Mouse (Mus musculus) gastrocnemius, adult 2 months (tissue): ENCODE results near the gene Vash1. TPM values are rescaled to one million over a fixed set of nuclear protein-coding genes. Genes with fewer than 3 reads are reported as not detected.
A peak's percentile ranks its signal among the peaks of the same experiment; 100 is the strongest.

ENCODE experiments used
- DNase-seq: peaks from one replicate; pipeline ENCODE4 v3.0.0; 2022
- H3K27ac ChIP-seq: fragments of 200-600 bp; 2 replicates; pipeline ENCODE4 v1.8.1; 2022; ENCODE audit warnings: mild to moderate bottlenecking
- H3K4me3 ChIP-seq: fragments of 200-600 bp; 2 replicates; pipeline ENCODE4 v1.8.1; 2022; ENCODE audit warnings: mild to moderate bottlenecking, moderate library complexity
- CTCF ChIP-seq: fragments of 200-600 bp; IDR thresholded peaks from 2 replicates; pipeline ENCODE4 v1.8.1; 2022; ENCODE audit warnings: antibody characterized with exemption, mild to moderate bottlenecking, moderate library complexity
- intact Hi-C: fragments of 180-260 bp; cut with DNase I; formaldehyde crosslinking; loops from one replicate; pipeline ENCODE4 v1.15.1; 2025
- total RNA-seq, 2 experiments: library from RNA; stranded (reverse); gene quantifications; 2 replicates each; pipeline ENCODE4 v1.2.3; 2021

Vash1 gene
- total RNA-seq, 2 experiments from 2014 or later, result 4.0 to 6.9 TPM

DNA sequence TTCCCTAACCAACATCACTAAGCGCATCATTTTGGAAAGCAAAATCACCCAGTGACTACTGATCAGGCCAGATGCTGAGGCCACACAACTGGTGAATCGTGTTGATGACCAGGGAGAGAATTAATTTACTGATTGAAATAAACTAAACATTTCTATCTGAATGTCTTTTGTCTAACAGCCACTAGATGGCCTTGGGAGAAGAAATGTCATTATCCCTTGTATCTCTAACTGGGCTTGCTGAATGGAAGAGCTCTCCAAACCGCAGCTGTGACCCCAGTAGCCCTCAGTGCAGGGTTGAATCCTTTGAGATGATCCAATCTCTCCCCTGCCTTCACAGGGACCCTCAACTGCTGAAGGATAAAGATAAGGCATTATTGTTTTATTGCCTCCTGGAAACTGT lies 12.8 kb upstream of the Vash1 start:
- Histone ChIP-seq H3K27ac (no peak overlapping the region), H3K4me3 (no peak overlapping the region)
- intact Hi-C loops, result no loop called here
- TF ChIP-seq CTCF, result peak; percentile 40
- no peak for DNase-seq

DNA sequence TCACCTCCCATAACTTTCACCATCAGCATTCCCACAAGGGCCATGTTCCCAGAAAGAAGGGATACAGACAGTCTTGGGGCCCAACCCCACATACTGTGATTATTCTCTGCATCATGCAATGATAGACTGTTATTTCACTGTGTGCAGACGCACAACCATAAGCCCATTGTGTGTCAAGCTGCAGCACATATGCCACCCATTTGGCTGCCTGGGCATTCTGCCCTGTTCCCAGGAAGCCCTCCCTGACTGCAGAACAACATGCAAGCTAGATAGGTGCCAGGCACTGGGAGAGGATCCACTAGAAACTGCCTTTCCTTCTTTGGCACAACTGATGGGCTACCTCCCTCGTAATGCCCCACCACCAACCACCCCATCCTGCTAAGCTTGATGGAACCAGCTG lies 10.1 kb upstream of the Vash1 start:
- intact Hi-C loops, result no loop called here
- Histone ChIP-seq H3K27ac (no peak overlapping the region), H3K4me3 (no peak overlapping the region)

DNA sequence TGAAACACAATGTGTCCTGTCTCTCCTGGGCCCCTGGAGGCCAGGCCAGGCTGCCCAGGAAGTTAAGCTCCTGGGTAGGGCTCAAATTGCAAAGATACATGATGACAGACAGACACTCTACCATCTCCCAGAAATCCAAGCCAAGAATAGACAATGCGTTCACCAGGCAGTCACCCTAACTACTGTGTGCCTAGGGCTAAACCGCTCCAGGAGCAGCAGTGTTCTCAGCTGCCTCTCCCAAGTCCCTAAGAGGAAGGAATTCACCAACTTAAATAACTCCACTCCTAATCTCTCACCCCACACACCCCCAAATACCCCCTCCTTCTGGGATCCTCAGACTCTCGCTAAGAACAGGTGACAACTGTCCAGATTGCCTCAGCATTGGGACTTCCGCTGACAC lies 6.4 kb upstream of the Vash1 start:
- Histone ChIP-seq H3K27ac (no peak overlapping the region), H3K4me3 (no peak overlapping the region)
- no peak for TF ChIP-seq CTCF
- DNase-seq, result no peak
- intact Hi-C loops, result no loop called here

More for the DNA sequence above, 10.1 kb upstream of the Vash1 start:
- no peak for DNase-seq
- no peak for TF ChIP-seq CTCF

DNA sequence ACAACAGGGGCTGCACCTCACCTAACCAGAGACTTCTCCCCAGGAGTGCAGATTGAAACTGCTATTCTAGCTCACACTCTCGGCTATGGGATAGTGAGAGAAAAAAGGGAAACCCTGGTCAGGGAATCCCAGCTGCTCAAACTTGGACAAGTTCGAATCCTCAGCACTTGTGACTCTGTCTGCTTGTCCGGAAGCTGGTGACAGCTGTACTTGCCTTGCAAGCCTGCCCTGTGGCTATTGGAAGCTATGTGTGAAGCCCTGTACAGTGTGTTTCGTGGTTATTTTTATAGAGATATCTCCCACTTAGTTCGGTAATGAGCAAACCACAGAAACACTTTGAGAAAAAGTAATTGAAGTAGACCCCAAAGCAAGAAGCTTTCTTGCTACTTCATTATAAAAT lies 6.0 kb upstream of the Vash1 start:
- no peak for DNase-seq
- no peak overlapping the region for H3K27ac ChIP-seq
- intact Hi-C loops, result no loop called here
- no peak overlapping the region for H3K4me3 ChIP-seq
- no peak for TF ChIP-seq CTCF

DNA sequence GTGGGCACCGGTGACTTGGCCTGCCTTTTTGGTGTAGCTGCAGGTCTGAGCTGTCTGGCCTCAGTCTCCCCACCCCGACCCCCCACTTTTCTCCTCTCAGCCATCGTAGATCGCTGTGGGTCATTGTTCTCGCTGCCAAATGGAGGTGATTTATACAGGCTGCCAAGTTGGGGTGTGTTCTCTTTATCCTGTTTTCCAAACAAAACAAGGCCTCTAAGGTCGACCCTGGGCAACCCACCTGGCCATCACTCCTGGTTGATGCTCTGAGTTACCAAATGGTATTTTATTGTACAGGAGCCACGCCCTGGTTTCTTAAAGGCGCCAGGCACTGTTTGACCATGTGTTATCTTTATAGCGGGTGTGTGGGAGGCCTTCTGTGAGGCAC lies 1.0 kb downstream of the Vash1 start:
- DNase-seq, result no peak
- intact Hi-C loops, result no loop called here
- TF ChIP-seq CTCF, result no peak
- Histone ChIP-seq H3K4me3 (peak overlapping the region; percentile 98), H3K27ac (peak overlapping the region; percentile 86)

DNA sequence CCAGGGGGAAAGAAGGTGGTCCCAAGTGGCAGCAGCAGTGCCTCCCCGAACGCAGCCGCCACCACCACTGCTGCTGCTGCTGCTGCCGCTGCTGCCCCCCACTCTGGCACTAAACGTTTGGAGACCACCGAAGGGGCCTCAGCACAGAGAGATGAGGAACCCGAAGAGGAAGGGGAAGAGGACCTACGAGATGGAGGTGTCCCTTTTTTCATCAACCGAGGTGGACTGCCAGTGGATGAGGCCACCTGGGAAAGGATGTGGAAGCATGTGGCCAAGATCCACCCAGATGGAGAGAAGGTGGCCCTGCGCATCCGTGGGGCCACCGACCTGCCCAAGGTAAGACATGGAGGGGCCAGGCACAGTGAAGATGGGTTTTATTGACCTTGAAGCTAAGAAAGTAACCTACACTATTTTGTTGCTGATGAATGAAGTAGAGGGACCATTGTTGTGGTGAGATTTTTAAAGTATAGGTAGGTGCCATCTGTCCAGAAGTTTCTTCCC lies 1.5 kb downstream of the Vash1 start:
- intact Hi-C loops, result no loop called here
- TF ChIP-seq CTCF, result no peak
- Histone ChIP-seq H3K27ac (peak overlapping the region; percentile 86), H3K4me3 (peak overlapping the region; percentile 98)
- no peak for DNase-seq

DNA sequence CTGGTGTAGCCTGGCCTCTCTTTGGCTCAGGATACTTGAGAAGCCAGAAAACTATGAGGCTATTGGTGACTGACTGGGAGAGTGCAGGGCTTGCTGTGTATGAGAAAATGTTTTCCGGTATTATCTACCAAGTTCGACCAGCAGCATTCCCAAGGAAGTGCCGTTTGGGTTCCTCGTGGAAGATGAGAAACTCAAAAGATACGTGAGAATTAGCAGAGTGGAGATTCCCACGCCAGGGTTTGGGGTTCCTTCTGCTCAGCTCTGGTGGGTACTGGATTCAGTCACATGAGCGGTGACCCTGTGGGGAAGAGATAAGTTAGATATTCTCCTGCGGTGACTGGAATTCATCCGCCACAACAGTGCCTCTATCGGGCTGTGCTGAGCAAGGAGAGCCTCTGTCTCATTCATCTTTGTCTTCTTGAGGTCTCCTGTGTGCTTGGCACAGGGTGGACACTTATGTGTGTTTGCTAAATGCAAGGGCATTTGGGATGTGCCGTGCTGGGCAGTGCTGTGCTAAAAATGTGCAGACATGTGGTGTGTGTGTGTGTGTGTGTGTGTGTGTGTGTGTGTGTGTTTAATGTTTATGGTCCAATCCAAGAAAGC lies 2.2 kb downstream of the Vash1 start:
- peak overlapping the region; percentile 98 for H3K4me3 ChIP-seq
- peak overlapping the region; percentile 86 for H3K27ac ChIP-seq
- DNase-seq, result no peak
- intact Hi-C loops, result no loop called here
- no peak for TF ChIP-seq CTCF

DNA sequence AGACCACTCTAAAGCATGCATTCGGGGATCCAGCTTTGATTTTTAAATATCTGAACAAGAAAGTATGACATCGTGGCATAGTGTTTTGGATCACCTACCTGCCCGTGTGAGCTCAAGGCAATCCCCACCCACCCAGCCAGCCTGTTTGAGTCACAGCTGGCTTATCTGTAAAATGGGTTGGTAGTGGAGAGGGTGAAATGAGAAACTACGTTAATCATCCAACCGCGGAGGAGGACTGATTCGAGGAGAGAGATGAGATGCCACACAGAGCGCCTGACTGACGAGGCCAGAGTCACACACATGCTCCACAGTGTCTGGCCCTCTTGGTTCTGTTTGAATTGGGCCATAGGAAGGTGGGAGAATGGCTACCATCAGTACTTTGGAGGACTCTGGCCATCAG lies 3.1 kb downstream of the Vash1 start:
- 0 out of 2 replicates have a peak overlapping the region, but pooled peaks have one; percentile 24 for H3K27ac ChIP-seq
- intact Hi-C loops, result no loop called here
- H3K4me3 ChIP-seq, result peak overlapping the region; percentile 11; the same call in 1 of the 2 replicates
- no peak for TF ChIP-seq CTCF
- no peak for DNase-seq

DNA sequence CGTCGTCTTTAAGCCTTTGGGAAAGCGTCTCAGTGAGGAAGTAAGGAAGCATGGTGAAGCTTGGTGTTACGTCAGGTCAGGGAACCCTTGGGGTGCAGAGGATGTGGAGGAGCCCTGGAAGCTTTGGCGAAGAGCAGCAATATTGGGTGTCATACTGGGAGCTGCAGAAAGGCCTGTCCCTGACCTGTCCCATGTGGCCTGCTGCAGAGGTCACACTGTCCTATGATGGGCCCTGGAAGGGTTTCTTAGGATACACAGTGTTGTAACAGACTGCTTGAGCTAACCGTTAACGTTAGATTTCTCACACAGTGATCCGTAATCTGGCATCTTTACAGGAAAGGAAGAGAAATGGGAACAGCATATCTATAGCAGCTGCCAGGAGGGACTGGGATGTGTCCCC lies 3.7 kb downstream of the Vash1 start:
- no peak for DNase-seq
- TF ChIP-seq CTCF, result no peak
- intact Hi-C loops, result no loop called here
- H3K4me3 ChIP-seq, result no peak overlapping the region
- no peak overlapping the region for H3K27ac ChIP-seq

DNA sequence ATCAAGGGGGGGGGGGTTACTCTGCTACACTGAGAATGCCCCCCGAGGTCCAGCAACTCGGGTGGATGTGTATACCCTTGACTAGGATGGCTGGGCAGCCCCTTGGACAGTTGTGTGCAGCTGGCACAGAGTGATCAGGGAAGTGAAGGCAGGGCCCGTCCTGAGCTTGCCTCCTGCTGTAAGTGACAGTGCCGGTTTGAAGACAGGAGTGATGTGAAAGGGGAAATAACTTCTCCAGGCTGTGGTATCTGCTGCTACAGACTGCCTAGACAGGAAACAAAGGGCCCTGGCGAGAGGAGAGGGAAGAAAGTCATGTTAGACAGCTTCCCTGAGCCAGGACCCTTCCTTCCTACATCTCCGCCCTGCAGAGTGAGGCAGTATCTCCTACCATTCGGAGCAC lies 5.2 kb downstream of the Vash1 start:
- intact Hi-C loops, result no loop called here
- no peak overlapping the region for H3K27ac ChIP-seq
- no peak for TF ChIP-seq CTCF

DNA sequence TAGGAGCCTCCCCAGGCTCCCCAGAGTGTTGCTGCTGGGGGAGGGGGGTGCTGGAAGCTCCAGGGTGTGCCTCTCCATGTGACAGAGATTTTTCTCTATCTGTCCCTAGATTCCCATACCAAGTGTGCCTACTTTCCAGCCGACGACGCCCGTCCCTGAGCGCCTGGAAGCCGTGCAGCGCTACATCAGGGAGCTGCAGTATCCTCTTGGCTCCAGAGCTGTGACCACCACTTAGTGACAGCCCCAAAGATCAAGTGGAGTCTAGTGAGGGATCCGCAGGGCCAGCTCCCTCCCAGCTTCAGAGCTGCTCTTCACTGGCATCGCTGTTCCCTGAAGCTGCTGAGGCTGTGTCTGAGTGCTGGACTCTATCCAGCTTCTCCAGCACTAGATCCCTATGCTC lies 6.8 kb downstream of the Vash1 start:
- H3K27ac ChIP-seq, result no peak overlapping the region
- TF ChIP-seq CTCF, result no peak
- intact Hi-C loops, result no loop called here
- H3K4me3 ChIP-seq, result no peak overlapping the region
- no peak for DNase-seq

More for the DNA sequence above, 5.2 kb downstream of the Vash1 start:
- no peak for DNase-seq
- H3K4me3 ChIP-seq, result no peak overlapping the region

DNA sequence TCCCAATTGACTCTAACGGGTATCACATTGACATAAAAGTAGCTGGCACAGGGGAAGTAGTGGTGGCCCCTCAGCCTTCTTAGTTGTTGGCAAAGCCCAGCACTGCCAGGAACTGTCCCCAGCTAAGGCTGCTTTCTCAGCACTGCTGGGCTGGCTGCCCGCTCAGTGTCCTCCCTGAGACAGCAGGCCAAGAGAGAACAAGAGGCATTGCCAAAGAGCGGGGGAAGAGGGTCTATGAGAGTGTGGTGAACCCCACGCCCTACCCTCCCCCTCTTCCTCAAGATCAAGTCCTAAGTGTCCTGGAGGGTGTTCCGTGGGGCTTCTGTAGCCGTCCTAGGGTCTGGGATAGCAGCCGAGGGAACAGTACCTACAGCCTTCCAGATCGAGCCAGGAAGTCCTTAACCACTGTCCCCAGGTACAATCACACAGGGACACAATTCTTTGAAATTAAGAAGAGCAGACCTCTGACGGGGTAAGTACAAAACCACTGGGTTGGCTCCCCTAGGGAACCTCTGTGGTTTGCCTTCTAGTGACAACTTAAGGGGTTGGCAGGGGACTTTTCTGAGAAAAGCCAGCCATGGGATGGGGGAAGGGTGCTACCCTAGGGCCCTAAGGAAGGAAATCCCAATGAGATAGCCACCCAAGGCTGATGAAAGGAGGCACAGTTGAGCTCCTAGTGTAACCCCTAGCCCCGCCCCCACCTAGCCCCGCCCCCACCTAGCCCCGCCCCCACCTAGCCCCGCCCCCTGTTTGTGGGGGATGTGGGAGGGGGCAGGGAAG lies 8.2 kb downstream of the Vash1 start:
- H3K27ac ChIP-seq, result peak overlapping the region; percentile 44
- no peak for TF ChIP-seq CTCF
- no peak overlapping the region for H3K4me3 ChIP-seq
- intact Hi-C loops, result no loop called here
- peak; percentile 57 for DNase-seq

DNA sequence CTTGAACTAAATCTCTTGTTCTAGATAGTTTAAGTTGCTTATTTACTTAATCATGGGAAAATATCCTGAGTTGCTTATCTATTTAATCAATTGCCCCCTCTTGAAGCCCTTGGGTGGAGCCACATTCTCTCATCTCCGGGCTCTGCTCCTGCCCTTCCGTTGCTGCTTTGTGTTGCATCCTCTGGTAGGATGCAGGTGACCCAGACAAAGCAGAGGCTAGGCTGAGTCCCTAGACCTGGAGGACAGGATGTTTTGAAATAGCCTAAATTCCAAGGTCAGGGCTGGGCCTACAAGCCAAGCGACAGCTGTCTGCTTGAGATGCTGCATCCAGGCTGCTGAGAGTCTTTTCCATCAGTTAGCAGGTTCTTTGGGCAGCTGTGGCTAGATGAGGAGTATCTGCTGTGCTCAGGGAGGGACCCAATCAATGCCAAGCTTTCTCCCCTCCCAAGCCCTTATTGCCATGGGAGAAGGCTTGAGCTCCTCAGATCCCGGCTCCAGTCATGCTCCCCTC lies 9.0 kb downstream of the Vash1 start:
- DNase-seq, result no peak
- intact Hi-C loops, result no loop called here
- Histone ChIP-seq H3K27ac (peak overlapping the region; percentile 66), H3K4me3 (no peak overlapping the region)
- no peak for TF ChIP-seq CTCF
